Mouse (Mus musculus) cerebellum, postnatal 10 days (tissue): ENCODE data around the gene Ephb6.
A peak's percentile ranks its signal among the peaks of the same experiment; 100 is the strongest.
"Not testable (repeated sequence)": the region's sequence is repeated elsewhere in the genome, so short reads cannot be mapped to it uniquely, and the experiment has no call there.

Source experiments
- DNase-seq, 2 experiments: peaks; one replicate each; pipeline ENCODE4 v3.0.0; 2021; ENCODE audit warnings: mixed read lengths in 2 of 2

Ephb6 gene

DNA sequence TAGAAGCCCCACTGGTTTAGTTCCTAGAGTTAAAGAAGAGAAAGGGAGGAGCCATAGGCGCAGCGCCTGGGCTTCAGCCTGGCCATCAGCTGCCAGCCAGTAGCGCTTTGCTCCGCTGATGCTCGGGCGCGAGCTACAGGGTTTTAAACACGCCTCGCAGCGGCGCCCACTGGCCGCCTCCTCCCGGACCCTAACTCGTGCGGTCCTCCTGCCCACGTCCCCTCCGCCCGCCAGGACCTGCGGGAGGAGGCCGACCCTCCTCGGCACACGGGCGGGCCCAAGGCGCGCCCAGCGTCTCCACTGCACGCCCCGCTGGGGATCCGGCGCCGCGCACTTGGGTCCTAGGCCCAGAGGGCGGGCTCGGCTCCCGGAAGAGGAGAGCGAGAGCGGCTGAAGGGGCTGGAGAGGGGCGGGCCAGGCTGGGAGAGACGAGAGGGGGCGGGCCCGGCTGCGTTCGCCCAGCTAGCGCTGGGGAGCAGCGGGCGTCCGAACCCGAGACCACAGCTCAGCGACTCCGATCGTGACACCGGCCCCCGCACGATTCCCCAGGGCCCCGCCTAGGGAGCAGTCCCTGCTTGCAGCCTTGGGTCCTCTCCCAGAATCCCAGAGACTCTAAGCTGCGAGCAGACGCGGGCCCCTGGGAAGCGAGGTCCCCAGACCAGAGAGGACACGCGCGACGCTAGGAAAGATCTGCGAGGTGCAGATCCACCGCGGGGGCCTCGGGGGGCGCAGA lies at the start of gene Ephb6:
Gene Ephb6 (plus strand): TSS at position 422 of the 733 bp plus-strand sequence.
- peak; percentile 73 to 84 for DNase-seq

DNA sequence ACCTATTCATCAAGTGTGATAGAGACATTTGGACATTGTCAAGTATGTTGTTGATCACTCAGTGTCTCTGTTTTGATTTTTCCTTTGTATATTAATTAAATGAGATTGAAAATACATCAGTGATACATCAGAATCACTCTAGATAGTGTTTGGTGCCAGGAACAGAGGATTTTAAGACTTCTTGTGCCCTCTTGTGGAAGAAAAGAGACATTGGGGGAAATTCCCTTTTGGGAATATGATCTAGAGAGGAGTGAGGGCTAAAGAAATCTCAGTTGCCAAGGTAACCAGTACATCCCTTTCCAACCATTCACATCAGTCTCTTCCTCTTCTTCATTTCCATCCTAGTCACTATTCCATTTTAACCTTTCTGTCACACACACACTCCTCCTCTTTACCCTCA lies 48.9 kb upstream of the Ephb6 start:
- no peak for DNase-seq

DNA sequence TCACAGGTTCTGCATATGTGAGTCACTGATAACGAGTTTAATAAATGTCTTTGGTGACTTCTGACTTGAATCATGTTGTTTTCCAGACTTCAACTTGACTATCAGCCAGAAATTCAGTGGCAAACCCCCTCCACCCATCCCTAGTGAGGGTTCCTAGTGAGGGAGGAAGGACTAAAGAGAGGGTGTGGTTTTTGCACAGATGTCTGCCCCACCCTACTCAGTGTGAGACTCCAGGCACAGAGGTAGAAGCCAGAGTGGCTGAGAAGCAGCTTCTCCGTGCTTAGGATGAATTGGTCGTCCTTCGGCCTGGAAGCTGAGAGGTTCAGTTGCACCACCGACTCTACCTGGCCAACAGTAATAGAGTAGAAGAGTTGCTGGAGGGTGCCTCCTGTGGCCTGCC lies 47.8 kb upstream of the Ephb6 start:
- DNase-seq = no peak

DNA sequence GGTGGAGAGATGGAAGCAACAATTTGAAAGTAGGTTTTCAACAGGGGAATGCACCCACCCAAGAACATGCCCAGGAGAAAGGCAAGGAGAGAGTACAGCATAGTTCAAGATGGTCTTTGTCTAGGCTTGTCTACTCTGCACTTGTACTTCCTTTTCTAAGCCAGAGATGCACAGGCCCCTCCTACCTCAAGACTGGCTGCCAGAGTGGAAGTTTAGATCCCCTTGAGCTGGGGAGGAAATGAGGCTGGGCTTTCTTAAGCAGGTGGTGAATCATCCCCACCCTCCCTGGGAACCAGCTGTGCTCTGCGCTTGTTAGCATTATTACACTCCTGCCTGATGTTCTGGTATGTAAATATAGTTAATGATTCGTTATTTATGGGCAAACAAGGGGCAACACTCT lies 47.0 kb upstream of the Ephb6 start:
- no peak for DNase-seq

DNA sequence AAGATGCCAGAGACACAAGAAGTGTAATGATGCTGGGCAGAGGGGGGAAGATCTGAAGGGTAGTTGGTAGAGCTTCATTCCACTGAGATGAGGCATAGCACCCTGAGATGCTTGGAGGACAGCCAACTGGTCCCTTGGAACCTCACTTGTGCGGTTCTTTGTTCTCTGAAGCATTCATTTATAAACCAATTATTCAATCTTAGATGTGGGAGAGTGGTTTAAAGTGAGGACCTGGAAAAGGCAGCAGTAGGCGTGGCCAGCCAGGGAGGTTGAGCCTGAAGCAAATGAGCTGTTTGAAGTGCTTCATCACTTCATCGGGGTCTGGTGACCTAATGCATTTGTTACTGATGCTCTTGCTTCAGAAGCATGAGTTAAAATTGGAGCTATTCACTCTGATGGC lies 46.0 kb upstream of the Ephb6 start:
- no peak for DNase-seq

DNA sequence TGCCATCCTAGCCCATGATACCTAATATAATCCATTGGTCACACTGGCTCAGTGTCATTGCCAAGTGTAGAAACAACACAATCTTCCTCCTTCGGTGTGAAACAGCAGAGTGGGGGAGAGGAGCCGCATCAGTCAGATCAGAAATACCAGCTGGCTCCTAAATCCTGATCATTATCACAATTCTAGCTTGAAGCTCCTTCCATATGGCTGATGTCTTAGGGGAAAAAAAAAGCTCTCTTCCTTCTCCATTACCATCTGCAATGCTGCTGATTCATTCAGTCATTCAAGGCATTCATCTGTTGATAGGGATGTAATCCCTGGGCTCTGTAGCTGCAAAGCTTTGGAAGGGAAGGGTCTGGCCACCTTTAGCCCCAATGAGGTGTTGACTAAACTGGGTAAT lies 45.0 kb upstream of the Ephb6 start:
- no peak for DNase-seq

DNA sequence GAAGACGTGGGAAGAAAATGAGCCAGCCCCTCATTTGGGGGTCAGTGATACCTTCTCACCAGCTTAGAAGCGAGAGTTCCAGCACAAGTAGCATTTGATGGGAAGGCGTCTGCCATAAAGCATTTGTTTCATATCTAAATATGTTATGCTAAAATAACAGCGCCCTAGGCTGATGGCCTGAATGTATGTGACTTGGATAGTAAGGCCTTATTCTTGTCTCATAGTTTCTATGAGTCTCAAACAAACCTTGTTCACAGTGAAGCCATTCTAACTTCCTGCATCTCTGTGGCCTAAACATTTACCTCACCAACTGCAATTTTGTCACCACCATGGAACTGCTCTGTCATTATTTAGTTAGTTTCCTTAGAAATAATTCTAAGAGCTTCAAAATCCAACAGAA lies 42.7 kb upstream of the Ephb6 start:
- no peak for DNase-seq

DNA sequence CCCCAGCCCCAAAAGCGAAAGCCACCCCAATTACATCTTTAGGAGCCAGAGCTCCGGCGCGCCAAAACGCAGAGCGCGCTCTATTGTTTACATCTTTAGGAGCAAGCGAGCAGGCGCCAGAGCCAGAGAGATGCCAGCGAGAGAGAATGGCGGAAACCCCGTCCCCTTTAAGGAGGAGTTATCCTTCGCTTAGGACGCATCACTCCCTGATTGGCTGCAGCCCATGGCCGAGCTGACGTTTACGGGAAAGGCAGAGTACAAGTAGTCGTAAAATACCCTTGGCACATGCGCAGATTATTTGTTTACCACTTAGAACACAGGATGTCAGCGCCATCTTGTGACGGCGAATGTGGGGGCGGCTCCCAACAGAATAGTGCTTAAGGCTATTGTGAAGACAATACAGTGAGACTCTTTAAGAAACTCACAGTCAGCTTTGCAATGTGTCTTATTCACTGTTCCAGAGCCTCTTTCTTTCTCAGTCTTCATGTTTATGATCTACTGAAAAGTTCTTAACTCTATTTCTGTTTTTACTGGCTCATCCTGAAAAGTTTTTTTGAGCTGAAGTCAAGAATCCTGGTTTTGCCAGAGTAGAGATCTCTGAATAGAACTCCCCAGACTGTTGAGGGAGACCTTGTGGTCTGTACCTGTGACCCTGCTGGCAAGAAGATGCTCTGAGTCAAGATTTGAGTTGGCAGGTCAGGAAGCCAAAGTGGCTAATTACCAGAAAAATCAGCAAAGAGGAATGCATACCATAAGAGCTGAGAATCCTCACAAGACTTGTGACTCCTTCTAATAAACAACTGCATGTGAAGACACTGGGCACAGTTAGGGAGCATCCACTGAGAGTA lies 42.0 kb upstream of the Ephb6 start:
- DNase-seq = not testable (repeated sequence)

DNA sequence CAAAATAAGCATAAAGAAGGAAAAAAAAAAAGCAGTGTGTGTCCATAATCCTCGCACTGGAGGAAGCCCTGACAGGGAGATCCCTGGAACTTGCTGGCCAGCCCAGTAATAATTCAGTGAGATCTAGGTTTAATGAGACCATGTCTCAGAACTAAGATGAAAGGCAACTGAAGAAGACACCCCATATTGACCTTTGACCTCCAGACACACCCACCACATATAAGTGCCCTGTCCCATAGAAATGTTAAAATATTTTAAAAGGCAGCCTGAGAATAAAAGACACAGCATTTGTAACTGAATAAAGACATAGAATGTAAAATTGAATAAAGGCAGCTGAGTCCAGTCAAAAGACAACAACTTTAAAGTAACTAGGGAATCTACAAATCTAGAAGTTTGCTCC lies 40.0 kb upstream of the Ephb6 start:
- no peak for DNase-seq

DNA sequence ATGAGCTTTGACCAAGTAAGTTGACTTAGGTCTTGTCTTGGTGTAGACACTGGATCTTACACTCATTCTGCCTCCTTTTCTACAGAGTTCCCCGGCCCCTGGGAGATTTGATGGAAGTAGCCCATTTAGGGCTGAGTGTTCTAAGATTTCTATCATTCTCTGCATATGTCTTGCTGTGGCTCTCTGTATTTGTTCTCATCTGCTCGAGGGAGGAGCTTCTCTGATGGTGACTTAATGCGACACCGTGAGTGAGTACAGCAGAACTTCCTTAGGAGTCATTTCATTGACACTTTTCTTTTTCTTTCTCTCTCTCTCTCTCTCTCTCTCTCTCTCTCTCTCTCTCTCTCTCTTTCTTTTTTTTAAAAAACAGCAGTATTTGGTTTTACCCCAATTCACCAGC lies 38.3 kb upstream of the Ephb6 start:
- DNase-seq = no peak

DNA sequence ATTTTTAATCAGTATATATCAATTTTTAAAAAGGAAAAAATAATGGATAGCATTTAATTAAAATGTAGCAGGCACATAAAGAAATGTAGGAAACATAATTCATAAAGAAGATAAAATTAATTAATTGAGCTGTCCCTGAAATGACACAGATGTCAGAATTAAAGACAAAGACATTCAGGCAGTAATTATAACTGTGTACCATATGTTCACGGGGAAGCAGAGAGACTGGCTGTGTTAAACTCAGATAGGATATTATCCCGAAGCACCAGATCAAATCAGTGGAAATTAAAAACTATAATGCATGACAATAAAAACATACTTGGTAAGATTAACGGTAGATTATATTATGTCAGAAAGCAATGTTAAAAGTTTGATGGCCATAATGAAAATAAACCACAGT lies 36.2 kb upstream of the Ephb6 start:
- DNase-seq = no peak

DNA sequence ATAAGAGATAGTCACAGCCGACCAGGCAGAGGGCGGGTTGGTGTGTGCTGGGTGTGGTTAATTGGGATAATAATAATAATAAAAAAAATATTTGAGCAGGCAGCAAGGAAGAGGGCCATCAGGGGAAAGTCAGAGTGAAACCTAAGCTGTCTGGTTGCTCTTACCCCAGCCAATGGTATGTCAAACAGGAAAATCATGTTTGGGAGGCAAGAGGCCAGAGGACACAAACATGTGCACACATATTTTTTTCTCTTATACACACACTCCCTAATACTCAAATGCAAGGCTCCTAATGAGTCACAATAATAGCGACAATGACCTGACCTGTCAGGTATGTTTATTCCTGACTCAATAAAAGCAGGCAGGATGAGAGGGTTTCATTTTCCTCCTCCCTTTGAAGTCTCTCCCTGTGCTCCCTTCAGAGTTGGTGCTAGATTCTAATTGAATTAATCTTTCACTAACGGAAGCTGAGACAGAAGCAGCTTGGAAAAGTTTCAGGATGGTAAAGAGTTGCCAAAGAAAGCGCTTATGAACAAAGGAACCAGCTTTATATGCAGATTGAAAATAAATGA lies 28.7 kb upstream of the Ephb6 start:
- no peak for DNase-seq

DNA sequence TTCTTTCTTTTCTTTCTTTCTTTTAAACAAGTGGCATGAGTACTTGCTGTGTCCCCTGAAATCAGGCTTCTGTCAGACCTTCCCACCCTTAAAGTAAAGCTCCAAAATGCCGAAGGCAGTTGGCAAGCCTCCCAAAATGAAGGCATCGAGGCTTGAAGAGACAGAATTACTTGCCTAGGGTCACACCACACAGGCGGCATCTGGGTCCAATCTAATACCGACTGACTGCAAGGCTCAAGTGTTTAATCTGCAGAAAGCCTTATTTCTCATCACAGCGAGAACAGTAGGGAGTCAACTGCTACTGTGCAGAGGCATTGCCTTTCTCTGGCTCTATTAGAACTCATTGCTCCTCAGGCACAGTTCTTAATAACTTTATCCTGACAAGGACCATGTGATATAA lies 28.0 kb upstream of the Ephb6 start:
- DNase-seq = peak; percentile 76 to 78

DNA sequence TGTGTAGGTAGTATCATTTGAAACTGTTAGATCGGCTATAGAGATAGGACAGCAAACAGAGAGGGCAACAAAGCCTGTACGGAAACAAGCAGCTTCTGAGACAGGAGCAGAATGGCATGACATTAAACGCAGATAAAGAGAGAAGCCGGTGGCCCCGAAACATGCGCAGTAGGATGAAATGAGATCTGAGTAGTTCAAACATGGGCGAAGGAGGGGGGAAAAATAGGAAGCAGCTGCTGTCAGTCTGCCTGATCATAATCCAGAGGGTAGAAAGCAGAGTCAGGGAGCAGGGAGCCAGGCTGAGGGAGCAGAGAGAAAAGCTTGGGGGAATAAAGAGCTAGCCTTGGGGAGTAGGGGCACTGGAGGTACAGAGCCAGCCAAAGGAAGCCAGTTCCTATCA lies 24.0 kb upstream of the Ephb6 start:
- no peak for DNase-seq

DNA sequence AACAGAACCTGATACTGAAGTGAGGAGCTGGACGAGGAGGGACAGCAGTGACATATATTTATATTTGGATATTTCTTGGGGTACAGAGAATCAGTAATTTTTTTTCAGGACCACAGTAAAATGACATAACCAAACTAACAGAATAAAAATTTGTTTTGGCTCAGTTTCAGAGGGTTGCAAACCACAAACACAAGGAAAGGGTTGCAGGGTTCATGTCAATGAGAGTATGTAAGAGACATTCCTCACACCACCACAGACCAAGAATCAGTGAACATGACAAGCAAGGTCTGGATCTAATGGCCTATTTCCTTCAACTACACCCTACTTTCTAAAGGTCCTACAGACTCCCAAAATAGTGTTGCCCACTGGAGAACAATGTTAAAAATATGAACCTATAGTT lies 23.1 kb upstream of the Ephb6 start:
- DNase-seq = no peak

DNA sequence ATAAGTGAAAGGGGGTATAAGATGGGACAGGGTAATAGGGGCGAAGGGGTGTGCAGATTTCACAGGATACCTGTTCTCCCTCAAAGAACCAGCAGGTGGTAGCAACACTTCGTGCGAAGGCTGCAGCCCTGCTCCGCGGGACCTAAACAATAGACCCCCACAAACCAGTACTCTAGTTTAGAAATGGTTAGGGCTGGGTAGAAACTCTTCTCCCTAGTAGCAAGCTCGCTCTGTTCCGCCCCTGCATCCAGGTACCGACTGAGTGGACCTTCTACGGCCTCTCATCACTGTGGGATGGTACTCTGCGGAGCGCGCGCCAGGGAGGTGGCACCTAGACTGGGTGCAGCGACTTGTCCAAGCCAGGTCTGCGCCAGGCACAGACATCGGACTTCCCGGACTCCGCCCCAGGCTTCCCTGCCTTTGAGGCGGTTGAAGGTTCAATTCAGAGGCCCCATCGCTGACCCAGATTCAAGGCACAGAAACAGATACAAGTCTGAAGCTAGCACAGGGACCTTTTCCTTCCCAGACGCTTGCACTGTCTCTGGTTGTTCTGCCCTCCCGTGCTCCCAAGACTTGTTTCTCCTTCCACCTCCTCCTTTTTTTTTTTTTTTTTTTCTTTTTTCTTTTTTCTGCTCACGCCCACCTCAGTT lies 756 bp upstream of the Ephb6 start:
- peak; percentile 72 to 74 for DNase-seq

DNA sequence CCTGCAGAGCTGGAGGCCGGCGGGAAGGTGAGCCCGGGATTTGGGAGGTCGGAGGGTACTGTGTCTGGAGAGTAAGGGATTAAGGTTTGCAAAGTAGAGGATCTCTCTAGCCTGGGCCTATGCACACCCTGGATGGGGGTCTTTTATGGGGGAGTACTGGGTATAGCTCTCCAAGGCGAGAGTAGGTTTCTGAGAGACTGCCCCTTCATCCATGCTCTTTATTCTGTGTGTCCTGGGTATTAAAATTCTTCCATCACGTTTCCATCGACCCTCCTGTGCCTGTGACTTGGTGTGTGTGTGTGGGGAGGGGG lies 467 bp downstream of the Ephb6 start:
- DNase-seq = no peak

DNA sequence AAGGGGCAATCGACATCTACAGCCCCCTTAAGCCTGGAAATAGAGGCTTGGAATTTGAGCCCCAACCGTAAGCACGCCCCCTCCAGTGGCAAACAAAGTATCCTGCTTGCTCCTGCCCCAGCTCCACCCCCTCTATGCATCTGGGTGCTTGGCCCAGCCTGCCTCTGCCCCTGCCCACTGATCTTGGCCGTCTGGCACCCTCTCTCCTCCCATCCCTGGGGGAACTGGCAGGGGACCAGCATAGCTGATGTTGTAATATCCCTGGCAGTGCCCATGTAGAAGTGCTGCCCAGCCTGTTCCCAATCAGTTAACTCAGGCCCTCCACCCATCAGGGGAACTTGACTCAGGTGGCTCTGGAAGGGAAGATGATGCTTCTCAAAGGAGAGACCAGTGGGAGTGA lies 932 bp downstream of the Ephb6 start:
- DNase-seq = peak; percentile 73 to 86

DNA sequence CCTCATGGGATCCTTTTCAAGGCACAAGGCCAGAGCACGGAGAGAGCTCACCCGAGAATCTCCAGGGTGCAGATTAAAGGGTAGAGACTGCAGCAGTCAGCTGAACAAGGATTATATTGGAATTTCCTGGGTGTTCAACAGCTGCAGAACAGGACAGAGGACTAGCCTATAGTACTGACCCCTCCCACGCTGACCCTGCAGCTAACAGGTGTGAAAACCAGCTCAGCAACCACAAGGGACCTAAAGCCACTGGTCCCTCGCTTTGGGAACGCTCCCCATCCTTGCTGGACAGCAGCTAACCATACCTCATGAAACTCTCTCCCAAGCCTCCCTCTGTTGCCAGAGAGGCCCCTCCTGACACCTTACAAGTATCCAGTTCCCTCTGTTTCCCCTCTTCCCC lies 2.4 kb downstream of the Ephb6 start:
- no peak for DNase-seq

DNA sequence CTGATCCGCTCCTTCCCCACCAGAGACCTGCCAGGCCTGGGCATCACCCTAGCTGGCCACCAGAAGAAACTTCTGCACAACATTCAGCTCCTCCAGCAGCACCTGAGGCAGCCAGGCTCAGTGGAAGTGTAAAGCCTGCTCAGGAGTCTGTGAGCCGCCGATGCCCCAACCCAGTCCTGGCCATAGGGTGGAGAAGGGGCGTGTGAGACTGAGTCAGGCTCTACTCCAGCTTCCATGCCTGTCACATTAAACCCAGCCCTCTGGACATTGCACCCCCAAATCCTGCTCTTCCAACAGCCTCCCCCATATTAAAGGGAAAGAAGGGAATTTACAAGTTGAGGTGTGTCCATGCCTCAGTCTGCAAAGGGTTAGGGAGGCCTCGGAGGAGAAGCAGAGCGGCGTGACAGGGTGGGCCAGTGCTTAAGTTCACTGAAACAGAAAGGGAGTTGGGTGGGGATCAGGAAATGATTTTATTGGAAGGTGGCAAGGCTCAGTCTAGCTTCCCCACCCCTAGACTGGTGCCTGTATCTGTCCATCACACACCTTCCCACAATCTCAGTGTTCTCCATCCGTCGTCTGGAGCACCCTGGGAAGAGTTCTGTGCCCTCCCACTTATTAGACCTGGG lies 15.0 kb downstream of the Ephb6 start:
- no peak for DNase-seq

DNA sequence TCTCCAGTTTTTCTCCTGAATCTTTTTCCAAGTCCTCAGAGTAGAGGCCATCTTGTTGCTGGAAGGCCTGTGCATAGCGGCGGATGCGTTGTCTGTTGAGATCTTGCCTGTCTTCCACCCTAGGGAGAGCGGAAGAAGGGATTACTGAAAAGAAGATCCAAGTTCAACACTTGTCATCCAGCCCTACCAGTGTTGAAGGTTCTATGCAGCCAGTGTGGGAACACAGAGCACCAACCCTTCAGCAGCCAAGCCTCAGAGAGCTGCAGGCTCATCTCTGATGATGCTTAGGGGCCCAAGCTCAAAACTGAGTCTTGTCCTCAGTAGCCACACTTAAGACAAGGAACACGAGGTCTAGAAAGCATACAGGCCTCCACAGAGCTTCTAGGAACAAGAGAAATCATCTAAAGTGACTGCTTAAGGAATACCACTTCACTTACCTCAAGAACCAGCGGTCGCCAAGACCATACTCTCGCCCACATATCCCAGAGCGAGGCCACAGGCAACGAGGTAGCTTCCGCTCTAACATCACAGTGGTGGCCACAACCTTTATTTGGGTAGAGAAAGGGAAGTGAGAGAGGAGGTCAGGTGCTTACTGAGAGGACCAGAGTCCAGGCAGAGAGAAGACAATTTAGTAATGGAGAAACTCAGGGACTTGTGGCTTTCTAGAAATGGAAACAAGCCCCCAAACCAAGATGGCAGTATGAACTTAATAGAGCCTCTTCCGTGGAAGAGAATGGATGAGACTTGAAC lies 16.1 kb downstream of the Ephb6 start:
- DNase-seq = no peak

DNA sequence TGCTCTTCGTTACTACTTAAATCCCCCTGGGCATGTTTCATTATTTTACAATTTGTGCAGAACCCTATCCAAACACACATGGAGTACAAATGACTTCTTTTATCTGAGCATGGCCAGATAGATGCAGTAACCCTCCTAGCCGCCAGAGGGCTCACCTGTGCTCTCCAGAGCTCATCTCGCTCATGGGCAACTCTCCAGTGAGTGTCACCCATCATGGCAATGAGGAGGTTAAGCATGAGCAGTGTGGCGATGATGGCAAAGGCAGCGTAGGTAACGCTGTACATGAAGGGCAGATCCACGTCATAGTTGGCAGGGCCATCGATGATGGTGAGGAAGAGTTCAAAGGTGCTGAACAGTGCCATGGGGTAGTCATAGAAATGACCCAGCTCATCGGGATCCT lies 17.4 kb downstream of the Ephb6 start:
- peak; percentile 37 to 44 for DNase-seq

DNA sequence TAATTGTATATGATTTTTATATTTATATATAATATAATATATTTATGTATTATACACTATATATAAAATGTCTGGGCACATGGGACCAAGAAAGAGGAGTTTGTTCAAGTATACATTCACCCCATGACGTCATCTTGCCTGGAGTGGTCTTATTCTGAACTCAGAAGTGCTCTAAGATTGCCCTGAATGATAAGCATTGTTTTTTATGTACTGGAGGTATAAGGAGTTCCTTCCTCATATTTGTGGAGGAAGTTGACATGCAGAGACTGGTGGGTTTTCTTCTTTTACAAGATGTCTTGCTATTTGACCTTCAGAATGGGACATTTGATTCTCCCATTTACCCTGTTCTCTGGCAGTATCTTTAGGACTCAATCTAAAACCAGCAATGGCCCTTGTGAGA lies 22.9 kb downstream of the Ephb6 start:
- no peak for DNase-seq
